In genomic region chr4:81563574-81563973, GRCm38 (mm10) we compare ENCODE assay signal across 8 mouse cellular contexts.
DNase-seq lines count a peak whose midpoint lies in the region; ATAC-seq lines count a peak whose summit lies in the region.

No protein-coding gene starts in this region.

- intact Hi-C loops in heart, postnatal 25 days (cut with DNase I) = loop anchor here (5.0 to 10.0 kb wide), 3 partner anchors 189 to 1049 kb away; no protein-coding TSS in a partner anchor

- DNase-seq in heart, postnatal 25 days (ENCODE audit: low spot score) = no peak
- peak; percentile 6 for DNase-seq in ovary, postnatal 36 days (ENCODE audit: low spot score)
- DNase-seq in ovary, postnatal 14 days (ENCODE audit: low spot score) = no peak
- DNase-seq in adipocyte (ENCODE audit: low spot score) = no peak
- DNase-seq in adrenal gland, postnatal 14 days = no peak
- DNase-seq in adrenal gland, adult 18-20 months (ENCODE audit: low spot score in 2 of 2) = no peak

- H3K36me3 ChIP-seq in heart, embryonic 12.5 days = no peaks in the 10 kb centered on the region
- no peaks in the 10 kb centered on the region for H3K36me3 ChIP-seq in limb, embryonic 13.5 days

- peak overlapping the region; percentile 52 for H3K4me2 ChIP-seq in heart, embryonic 12.5 days
- peak overlapping the region; percentile 51 for H3K4me2 ChIP-seq in limb, embryonic 13.5 days (replicated peaks)

- H3K4me3 ChIP-seq in heart, embryonic 12.5 days = no peak overlapping the region
- H3K4me3 ChIP-seq in limb, embryonic 13.5 days = no peak overlapping the region

- H3K9me3 ChIP-seq in heart, embryonic 12.5 days (replicated peaks) = no peaks in the 10 kb centered on the region
- H3K9me3 ChIP-seq in limb, embryonic 13.5 days = no peaks in the 10 kb centered on the region

- no peak for ATAC-seq in heart, embryonic 12.5 days (ENCODE audit: insufficient number of reproducible peaks, low FRiP score)
- no peak for ATAC-seq in limb, embryonic 13.5 days (ENCODE audit: low FRiP score, low read depth)

- H3K27me3 ChIP-seq in heart, embryonic 12.5 days (replicated peaks) = no peaks in the 10 kb centered on the region
- no peaks in the 10 kb centered on the region for H3K27me3 ChIP-seq in limb, embryonic 13.5 days

- 22% methylated on average over 10 of the region's 10 CpGs for WGBS in heart, embryonic 12.5 days
- WGBS in limb, embryonic 13.5 days = 10% methylated on average over 10 of the region's 10 CpGs

- peak overlapping the region; percentile 2; the same call in 1 of the 2 replicates for H3K9ac ChIP-seq in heart, embryonic 12.5 days
- peak overlapping the region; percentile 45; the same call in 1 of the 2 replicates for H3K9ac ChIP-seq in limb, embryonic 13.5 days

- peaks cover 27% of the 10 kb centered on the region for H3K4me1 ChIP-seq in heart, embryonic 12.5 days (replicated peaks)
- peaks cover 49% of the 10 kb centered on the region for H3K4me1 ChIP-seq in limb, embryonic 13.5 days

- H3K27ac ChIP-seq in heart, embryonic 12.5 days (ENCODE audit: poor library complexity, severe bottlenecking) = peak overlapping the region; percentile 71
- H3K27ac ChIP-seq in limb, embryonic 13.5 days = peak overlapping the region; percentile 83
